Mouse (Mus musculus) lung, embryonic 14.5 days (tissue): ENCODE measurements around the gene Gm16253. TPM values are rescaled to one million over a fixed set of nuclear protein-coding genes. Genes with fewer than 3 reads are reported as not detected.
A peak's percentile ranks its signal among the peaks of the same experiment; 100 is the strongest.

Experiments used
- ATAC-seq: fragments of 200-750 bp; cut with Nextera tagmentation; 2 replicates; pipeline ENCODE4 v1.8.0; 2017; ENCODE audit warnings: mild to moderate bottlenecking, moderate TSS enrichment, moderate library complexity; ENCODE audit not compliant: insufficient read depth
- DNase-seq: peaks from one replicate; pipeline ENCODE4 v3.0.0-alpha.2; 2015
- H3K27ac ChIP-seq: fragments of 300-500 bp; sonication (generic); 2 replicates; pipeline ENCODE4 v1.5.1; 2014; ENCODE audit warnings: low read depth, mild to moderate bottlenecking, moderate library complexity
- H3K27me3 ChIP-seq: fragments of 300-500 bp; sonication (generic); 2 replicates; pipeline ENCODE4 v1.6.1; 2014; ENCODE audit warnings: low read length, control low read depth; ENCODE audit not compliant: insufficient read depth
- H3K36me3 ChIP-seq: fragments of 300-500 bp; sonication (generic); 2 replicates; pipeline ENCODE4 v1.6.1; 2014; ENCODE audit warnings: control low read depth; ENCODE audit not compliant: insufficient read depth
- H3K4me1 ChIP-seq: fragments of 300-500 bp; sonication (generic); 2 replicates; pipeline ENCODE4 v1.6.1; 2014; ENCODE audit warnings: antibody characterized with exemption, control low read depth; ENCODE audit not compliant: insufficient read depth
- H3K4me2 ChIP-seq: fragments of 300-500 bp; sonication (generic); 2 replicates; pipeline ENCODE4 v1.6.1; 2014; ENCODE audit warnings: mild to moderate bottlenecking
- H3K4me3 ChIP-seq: fragments of 300-500 bp; sonication (generic); 2 replicates; pipeline ENCODE4 v1.5.1; 2014; ENCODE audit warnings: low read depth, low read length
- H3K9ac ChIP-seq: fragments of 300-500 bp; sonication (generic); 2 replicates; pipeline ENCODE4 v1.6.1; 2014
- H3K9me3 ChIP-seq: fragments of 300-500 bp; sonication (generic); 2 replicates; pipeline ENCODE4 v1.6.1; 2016; ENCODE audit warnings: low read depth, low read length, control low read depth
- CTCF ChIP-seq: IDR thresholded peaks from 2 replicates; pipeline ENCODE4 v1.5.1; 2016; ENCODE audit warnings: antibody characterized with exemption, low read depth
- WGBS: fragments of 180-500 bp; shearing (Covaris S2); extraction: QIAGEN DNeasy Blood & Tissue Kit; methylation state at CpG from one replicate; pipeline ENCODE4 v1.1.7; 2014; 5-methylcytosine and 5-hydroxymethylcytosine counted together
- polyA plus RNA-seq: library from polyadenylated mRNA; unstranded; fragments of >200 nt; fragmentation: Nextera tagmentation; extraction: Ambion mirVana; gene quantifications from 2 replicates; pipeline ENCODE4 v1.2.1, GENCODE M21; 2014

The Gm16253 gene
- polyA plus RNA-seq, 1 experiment from 2014 or later = 1.2 TPM

GRCm38 (mm10) chr3:96551890-96552289 lies 24.9 kb upstream of the Gm16253 start:
- DNase-seq = no peak
- H3K4me3 ChIP-seq = no peak overlapping the region
- TF ChIP-seq CTCF = no peak
- peaks cover 16% of the 10 kb centered on the region; the same call in 1 of the 2 replicates for H3K4me1 ChIP-seq
- no peaks in the 10 kb centered on the region for H3K9me3 ChIP-seq
- no peak overlapping the region for H3K4me2 ChIP-seq
- no peak for ATAC-seq
- H3K36me3 ChIP-seq = no peaks in the 10 kb centered on the region
- WGBS = 67% methylated on average over 7 of the region's 7 CpGs
- H3K27ac ChIP-seq = no peak overlapping the region
- H3K27me3 ChIP-seq = no peaks in the 10 kb centered on the region
- H3K9ac ChIP-seq = peak overlapping the region; percentile 22; the same call in 1 of the 2 replicates

- Histone ChIP-seq H3K4me3 (no peak overlapping the region), H3K4me1 (peaks cover 16% of the 10 kb centered on the region; the same call in 1 of the 2 replicates), H3K36me3 (no peaks in the 10 kb centered on the region), H3K9ac (no peak overlapping the region), H3K9me3 (no peaks in the 10 kb centered on the region), H3K4me2 (no peak overlapping the region), H3K27me3 (no peaks in the 10 kb centered on the region), H3K27ac (no peak overlapping the region)
- DNase-seq (no peak), ATAC-seq (no peak)
- no peak for TF ChIP-seq CTCF
- 67% methylated on average over 6 of the region's 6 CpGs for WGBS
These were observed 23.2 kb upstream of the Gm16253 start for GRCm38 (mm10) chr3:96553601-96554000.

GRCm38 (mm10) chr3:96554251-96554650 lies 22.5 kb upstream of the Gm16253 start:
- TF ChIP-seq CTCF = no peak
- H3K27me3 ChIP-seq = no peaks in the 10 kb centered on the region
- WGBS = 80% methylated on average over 6 of the region's 6 CpGs
- no peaks in the 10 kb centered on the region for H3K9me3 ChIP-seq
- H3K27ac ChIP-seq = no peak overlapping the region
- no peak overlapping the region for H3K4me3 ChIP-seq
- no peak overlapping the region for H3K4me2 ChIP-seq
- no peak for DNase-seq
- 0 out of 2 replicates have a peak, but pooled peaks cover 2% of the 10 kb centered on the region for H3K36me3 ChIP-seq
- ATAC-seq = no peak
- peaks cover 16% of the 10 kb centered on the region; the same call in 1 of the 2 replicates for H3K4me1 ChIP-seq
- H3K9ac ChIP-seq = no peak overlapping the region

GRCm38 (mm10) chr3:96555041-96555596 lies 21.7 kb upstream of the Gm16253 start:
- H3K4me1 ChIP-seq = peaks cover 22% of the 10 kb centered on the region; the same call in 1 of the 2 replicates
- TF ChIP-seq CTCF = no peak
- no peak overlapping the region for H3K9ac ChIP-seq
- H3K27me3 ChIP-seq = no peaks in the 10 kb centered on the region
- ATAC-seq (peak; percentile 36), DNase-seq (peak; percentile 94)
- H3K4me3 ChIP-seq = no peak overlapping the region
- WGBS = 6% methylated on average over 12 of the region's 12 CpGs
- H3K4me2 ChIP-seq = peak overlapping the region; percentile 93
- H3K9me3 ChIP-seq = no peaks in the 10 kb centered on the region
- peaks cover 10% of the 10 kb centered on the region for H3K36me3 ChIP-seq
- H3K27ac ChIP-seq = peak overlapping the region; percentile 77

- peaks cover 20% of the 10 kb centered on the region for H3K36me3 ChIP-seq
- no peaks in the 10 kb centered on the region for H3K9me3 ChIP-seq
- peak overlapping the region; percentile 93 for H3K4me2 ChIP-seq
- no peak overlapping the region for H3K9ac ChIP-seq
- no peak for ATAC-seq
- H3K4me3 ChIP-seq = peak overlapping the region; percentile 77
- H3K27me3 ChIP-seq = no peaks in the 10 kb centered on the region
- WGBS = 68% methylated on average over 15 of the region's 15 CpGs
- no peak for TF ChIP-seq CTCF
- DNase-seq = no peak
- peak overlapping the region; percentile 77; the same call in 1 of the 2 replicates for H3K27ac ChIP-seq
- peaks cover 22% of the 10 kb centered on the region for H3K4me1 ChIP-seq
These were observed 20.7 kb upstream of the Gm16253 start for GRCm38 (mm10) chr3:96555999-96556614.

- peak overlapping the region; percentile 67 for H3K9ac ChIP-seq
- peak overlapping the region; percentile 92 for H3K27ac ChIP-seq
- WGBS = 4% methylated on average over 22 of the region's 22 CpGs
- ATAC-seq = no peak
- no peak for TF ChIP-seq CTCF
- peak; percentile 43 for DNase-seq
- no peaks in the 10 kb centered on the region for H3K9me3 ChIP-seq
- H3K36me3 ChIP-seq = peaks cover 25% of the 10 kb centered on the region
- H3K4me3 ChIP-seq = peak overlapping the region; percentile 77
- H3K4me1 ChIP-seq = peaks cover 24% of the 10 kb centered on the region
- peak overlapping the region; percentile 93 for H3K4me2 ChIP-seq
- H3K27me3 ChIP-seq = no peaks in the 10 kb centered on the region
These were observed 19.8 kb upstream of the Gm16253 start for GRCm38 (mm10) chr3:96556651-96557635.
